Mouse (Mus musculus) hindbrain, embryonic 16.5 days (tissue): ENCODE measurements around the gene Zmiz1. TPM values are rescaled to one million over a fixed set of nuclear protein-coding genes. Genes with fewer than 3 reads are reported as not detected.

ENCODE experiments used
- ATAC-seq: fragments of 200-750 bp; cut with Nextera tagmentation; 2 replicates; pipeline ENCODE4 v1.8.0; 2017; ENCODE audit warnings: moderate TSS enrichment, moderate library complexity
- H3K27ac ChIP-seq: fragments of 300-500 bp; sonication (generic); 2 replicates; pipeline ENCODE4 v1.5.1; 2014; ENCODE audit warnings: low read depth, mild to moderate bottlenecking, control low read depth, low read length, moderate library complexity
- H3K27me3 ChIP-seq: fragments of 300-500 bp; sonication (generic); replicated peaks from 2 replicates; pipeline ENCODE4 v1.6.1; 2014; ENCODE audit warnings: low read length; ENCODE audit not compliant: control insufficient read depth, insufficient read depth
- H3K36me3 ChIP-seq: fragments of 300-500 bp; sonication (generic); 2 replicates; pipeline ENCODE4 v1.6.1; 2014; ENCODE audit warnings: mild to moderate bottlenecking, low read length, moderate library complexity, mixed read lengths; ENCODE audit not compliant: control insufficient read depth, insufficient read depth
- H3K4me1 ChIP-seq: fragments of 300-500 bp; sonication (generic); 2 replicates; pipeline ENCODE4 v1.6.1; 2014; ENCODE audit warnings: low read depth, low read length; ENCODE audit not compliant: control insufficient read depth, insufficient read depth
- H3K4me2 ChIP-seq: fragments of 300-500 bp; sonication (generic); 2 replicates; pipeline ENCODE4 v1.6.1; 2014; ENCODE audit warnings: mild to moderate bottlenecking, low read length, control low read depth, moderate library complexity
- H3K4me3 ChIP-seq: fragments of 300-500 bp; sonication (generic); 2 replicates; pipeline ENCODE4 v1.5.1; 2014; ENCODE audit warnings: mild to moderate bottlenecking, low read length, control low read depth, moderate library complexity
- H3K9ac ChIP-seq: fragments of 300-500 bp; sonication (generic); 2 replicates; pipeline ENCODE4 v1.6.1; 2014; ENCODE audit warnings: low read depth, mild to moderate bottlenecking, control low read depth, low read length, moderate library complexity
- H3K9me3 ChIP-seq: fragments of 300-500 bp; sonication (generic); 2 replicates; pipeline ENCODE4 v1.6.1; 2014; ENCODE audit warnings: mild to moderate bottlenecking, low read length, moderate library complexity; ENCODE audit not compliant: control insufficient read depth
- WGBS: fragments of 180-500 bp; shearing (Covaris S2); extraction: QIAGEN DNeasy Blood & Tissue Kit; methylation state at CpG from one replicate; pipeline ENCODE4 v1.1.7; 2014; 5-methylcytosine and 5-hydroxymethylcytosine counted together
- polyA plus RNA-seq: library from polyadenylated mRNA; unstranded; fragments of >200 nt; fragmentation: Nextera tagmentation; extraction: Ambion mirVana; gene quantifications from 2 replicates; pipeline ENCODE4 v1.2.1, GENCODE M21; 2015

Gene Zmiz1
- polyA plus RNA-seq, 1 experiment from 2014 or later: 50.4 TPM

- H3K4me1 ChIP-seq: no peaks in the 10 kb centered on the region
- no peak overlapping the region for H3K4me3 ChIP-seq
- H3K4me2 ChIP-seq: no peak overlapping the region
- no peak overlapping the region for H3K27ac ChIP-seq
- peak; percentile 62; the same call in 1 of the 2 replicates for ATAC-seq
- H3K27me3 ChIP-seq: no peaks in the 10 kb centered on the region
- H3K36me3 ChIP-seq: peaks cover 17% of the 10 kb centered on the region
- no peaks in the 10 kb centered on the region for H3K9me3 ChIP-seq
- no peak overlapping the region for H3K9ac ChIP-seq
Measured at GRCm38 (mm10) chr14:25701986-25702385, 243.0 kb downstream of the Zmiz1 start.

GRCm38 (mm10) chr14:25707691-25708181, 248.8 kb downstream of the Zmiz1 start:
- H3K9ac ChIP-seq: no peak overlapping the region; the same call in 1 of the 2 replicates
- WGBS: 55% methylated on average over 5 of the region's 5 CpGs
- H3K4me2 ChIP-seq: no peak overlapping the region
- 0 out of 2 replicates have a peak overlapping the region, but pooled peaks have one; percentile 29 for H3K27ac ChIP-seq
- H3K4me3 ChIP-seq: no peak overlapping the region
- peak; percentile 41; the same call in 1 of the 2 replicates for ATAC-seq
- H3K36me3 ChIP-seq: no peaks in the 10 kb centered on the region
- no peaks in the 10 kb centered on the region for H3K27me3 ChIP-seq
- peaks cover 3% of the 10 kb centered on the region; the same call in 1 of the 2 replicates for H3K4me1 ChIP-seq
- no peaks in the 10 kb centered on the region for H3K9me3 ChIP-seq

GRCm38 (mm10) chr14:25708451-25708850, 249.5 kb downstream of the Zmiz1 start:
- Histone ChIP-seq H3K27me3 (no peaks in the 10 kb centered on the region), H3K4me3 (no peak overlapping the region), H3K9me3 (no peaks in the 10 kb centered on the region), H3K4me1 (peaks cover 3% of the 10 kb centered on the region; the same call in 1 of the 2 replicates), H3K27ac (no peak overlapping the region), H3K4me2 (no peak overlapping the region), H3K36me3 (no peaks in the 10 kb centered on the region), H3K9ac (no peak overlapping the region)
- ATAC-seq: no peak; the same call in 1 of the 2 replicates
- 67% methylated on average over 4 of the region's 4 CpGs for WGBS

GRCm38 (mm10) chr14:25708917-25709316, 249.9 kb downstream of the Zmiz1 start:
- Histone ChIP-seq H3K4me3 (no peak overlapping the region), H3K36me3 (no peaks in the 10 kb centered on the region), H3K27ac (no peak overlapping the region), H3K27me3 (no peaks in the 10 kb centered on the region), H3K9ac (no peak overlapping the region; the same call in 1 of the 2 replicates), H3K4me1 (peaks cover 3% of the 10 kb centered on the region; the same call in 1 of the 2 replicates), H3K4me2 (no peak overlapping the region), H3K9me3 (no peaks in the 10 kb centered on the region)
- WGBS: 86% methylated on average over 2 of the region's 2 CpGs
- peak; percentile 26; the same call in 1 of the 2 replicates for ATAC-seq

- Histone ChIP-seq H3K4me1 (peaks cover 3% of the 10 kb centered on the region; the same call in 1 of the 2 replicates), H3K9me3 (no peaks in the 10 kb centered on the region), H3K36me3 (no peaks in the 10 kb centered on the region), H3K27ac (no peak overlapping the region), H3K9ac (no peak overlapping the region), H3K4me2 (no peak overlapping the region), H3K27me3 (no peaks in the 10 kb centered on the region), H3K4me3 (no peak overlapping the region)
- no peak for ATAC-seq
- 64% methylated on average over 4 of the region's 4 CpGs for WGBS
Measured at GRCm38 (mm10) chr14:25710073-25710472, 251.1 kb downstream of the Zmiz1 start.

- Histone ChIP-seq H3K4me2 (no peak overlapping the region), H3K4me1 (peaks cover 3% of the 10 kb centered on the region; the same call in 1 of the 2 replicates), H3K36me3 (no peaks in the 10 kb centered on the region), H3K4me3 (no peak overlapping the region), H3K9ac (no peak overlapping the region), H3K27ac (no peak overlapping the region), H3K9me3 (no peaks in the 10 kb centered on the region), H3K27me3 (no peaks in the 10 kb centered on the region)
- WGBS: 61% methylated on average over 4 of the region's 4 CpGs
- no peak for ATAC-seq
Measured at GRCm38 (mm10) chr14:25710681-25711080, 251.7 kb downstream of the Zmiz1 start.

- no peaks in the 10 kb centered on the region for H3K27me3 ChIP-seq
Measured at GRCm38 (mm10) chr14:25711177-25711576, 252.2 kb downstream of the Zmiz1 start.

GRCm38 (mm10) chr14:25711602-25712001, 252.6 kb downstream of the Zmiz1 start:
- Histone ChIP-seq H3K27ac (no peak overlapping the region), H3K27me3 (no peaks in the 10 kb centered on the region), H3K4me3 (no peak overlapping the region), H3K9ac (no peak overlapping the region), H3K9me3 (no peaks in the 10 kb centered on the region), H3K4me1 (peaks cover 3% of the 10 kb centered on the region; the same call in 1 of the 2 replicates), H3K4me2 (no peak overlapping the region), H3K36me3 (no peaks in the 10 kb centered on the region)
- 67% methylated on average over 8 of the region's 8 CpGs for WGBS
- no peak for ATAC-seq

More at GRCm38 (mm10) chr14:25711177-25711576, 252.2 kb downstream of the Zmiz1 start:
- Histone ChIP-seq H3K4me2 (no peak overlapping the region), H3K27ac (no peak overlapping the region), H3K36me3 (no peaks in the 10 kb centered on the region), H3K9ac (no peak overlapping the region), H3K4me3 (no peak overlapping the region), H3K9me3 (no peaks in the 10 kb centered on the region), H3K4me1 (peaks cover 3% of the 10 kb centered on the region; the same call in 1 of the 2 replicates)
- 56% methylated on average over 7 of the region's 7 CpGs for WGBS
- no peak for ATAC-seq

GRCm38 (mm10) chr14:25713443-25713842, 254.5 kb downstream of the Zmiz1 start:
- no peak overlapping the region for H3K9ac ChIP-seq
- peaks cover 3% of the 10 kb centered on the region; the same call in 1 of the 2 replicates for H3K4me1 ChIP-seq
- H3K27me3 ChIP-seq: no peaks in the 10 kb centered on the region
- H3K9me3 ChIP-seq: no peaks in the 10 kb centered on the region
- H3K27ac ChIP-seq: no peak overlapping the region
- H3K36me3 ChIP-seq: no peaks in the 10 kb centered on the region
- H3K4me2 ChIP-seq: no peak overlapping the region
- 0 out of 2 replicates have a peak, but pooled peaks have one; percentile 48 for ATAC-seq
- H3K4me3 ChIP-seq: no peak overlapping the region
- WGBS: 24% methylated on average over 4 of the region's 4 CpGs
